Mouse (Mus musculus) fibroblast of lung, adult 2 months (primary cell): ENCODE measurements around the gene Ilf3.
"Not testable (repeated sequence)": the region's sequence is repeated elsewhere in the genome, so short reads cannot be mapped to it uniquely, and the experiment has no call there.

Experiments used
- DNase-seq: peaks from one replicate; pipeline ENCODE4 v3.0.0-alpha.2; 2011; ENCODE audit warnings: low read depth

Gene Ilf3

GRCm38 (mm10) chr9:21367357-21368111, at the start of gene Ilf3:
TSS of gene Ilf3 (plus strand) at chr9:21367871.
- DNase-seq = peak; percentile 100

- DNase-seq = no peak
Observed at GRCm38 (mm10) chr9:21318792-21319191, 48.9 kb upstream of the Ilf3 start.

GRCm38 (mm10) chr9:21319503-21319902, 48.2 kb upstream of the Ilf3 start:
- no peak for DNase-seq

GRCm38 (mm10) chr9:21320280-21320618, 47.4 kb upstream of the Ilf3 start:
- no peak for DNase-seq

- no peak for DNase-seq
Observed at GRCm38 (mm10) chr9:21320619-21321512, 46.8 kb upstream of the Ilf3 start, which contains the start of gene Slc44a2. TSS of gene Slc44a2 (plus strand) at chr9:21320698.

- DNase-seq = no peak
Observed at GRCm38 (mm10) chr9:21321513-21321835, 46.2 kb upstream of the Ilf3 start.

GRCm38 (mm10) chr9:21322211-21322916, 45.3 kb upstream of the Ilf3 start:
- no peak for DNase-seq

DNA sequence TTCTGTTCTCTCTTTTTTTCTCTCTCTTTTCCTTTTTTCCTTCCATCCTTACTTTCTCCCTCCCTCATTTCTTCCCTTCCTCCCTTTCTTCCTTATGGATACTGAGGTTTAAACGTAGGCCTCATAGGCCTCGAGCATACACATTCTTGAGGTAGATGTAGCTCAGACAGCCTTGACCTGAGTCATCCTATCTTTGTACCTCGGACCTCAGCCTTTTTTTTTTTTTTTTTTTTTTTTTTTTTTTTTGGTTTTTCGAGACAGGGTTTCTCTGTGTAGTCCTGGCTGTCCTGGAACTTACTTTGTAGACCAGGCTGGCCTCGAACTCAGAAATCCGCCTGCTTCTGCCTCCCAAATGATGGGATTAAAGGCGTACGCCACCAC, 44.8 kb upstream of the Ilf3 start:
- not testable (repeated sequence) for DNase-seq

- DNase-seq = no peak
Observed at GRCm38 (mm10) chr9:21324269-21324668, 43.4 kb upstream of the Ilf3 start.

- no peak for DNase-seq
Observed at GRCm38 (mm10) chr9:21327569-21327968, 40.1 kb upstream of the Ilf3 start.

- no peak for DNase-seq
Observed at GRCm38 (mm10) chr9:21328041-21328440, 39.6 kb upstream of the Ilf3 start.

GRCm38 (mm10) chr9:21329041-21329440, 38.6 kb upstream of the Ilf3 start:
- DNase-seq = no peak

DNA sequence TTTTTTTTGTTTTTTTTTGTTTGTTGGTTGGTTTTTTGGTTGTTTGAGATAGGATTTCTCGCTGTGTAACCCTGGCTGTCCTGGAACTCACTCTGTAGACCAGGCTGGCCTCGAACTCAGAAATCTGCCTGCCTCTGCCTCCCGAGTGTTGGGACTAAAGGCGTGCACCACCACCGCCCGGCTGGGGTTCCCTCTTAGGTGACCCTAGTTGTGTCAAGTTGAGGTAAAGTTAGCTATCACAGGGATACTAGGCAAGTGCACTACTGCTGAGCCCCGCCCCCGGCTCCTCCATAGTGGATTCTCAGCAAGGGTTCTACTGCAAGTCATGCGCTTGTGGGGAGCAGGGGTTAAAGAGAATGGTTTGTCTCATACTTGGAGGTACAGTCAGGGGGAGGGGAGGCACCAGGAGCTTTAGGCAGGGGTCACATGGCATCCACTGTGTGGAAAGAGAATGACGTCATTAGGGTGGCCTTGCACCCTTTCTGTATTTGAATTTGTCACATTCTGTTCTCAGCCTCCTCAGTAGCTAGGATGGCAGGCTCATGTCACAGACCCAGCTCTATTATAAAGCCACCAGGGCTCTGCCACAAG, 37.9 kb upstream of the Ilf3 start:
- DNase-seq = no peak

- no peak for DNase-seq
Observed at GRCm38 (mm10) chr9:21331365-21332140, 36.1 kb upstream of the Ilf3 start.

GRCm38 (mm10) chr9:21332161-21333061, 35.3 kb upstream of the Ilf3 start:
- DNase-seq = no peak

DNA sequence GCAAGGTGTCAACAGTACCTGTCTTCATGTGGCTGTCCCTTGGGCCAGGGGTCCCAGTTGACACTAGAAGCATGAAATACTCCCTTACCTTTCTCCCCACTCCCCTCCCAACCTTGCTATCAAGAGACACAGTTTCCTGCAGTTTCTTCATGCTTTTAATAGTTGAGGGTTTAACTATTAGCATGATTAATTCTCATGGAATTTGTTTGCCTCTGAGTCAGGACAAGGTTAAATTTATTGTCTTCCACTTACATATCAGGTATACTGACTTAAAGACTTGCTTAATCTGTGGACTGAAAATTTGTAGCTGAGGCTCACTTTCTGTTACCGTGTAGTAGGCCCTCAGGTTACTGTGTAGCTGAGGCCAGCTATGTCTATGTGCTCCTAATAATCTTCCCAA, 34.1 kb upstream of the Ilf3 start:
- DNase-seq = no peak

DNA sequence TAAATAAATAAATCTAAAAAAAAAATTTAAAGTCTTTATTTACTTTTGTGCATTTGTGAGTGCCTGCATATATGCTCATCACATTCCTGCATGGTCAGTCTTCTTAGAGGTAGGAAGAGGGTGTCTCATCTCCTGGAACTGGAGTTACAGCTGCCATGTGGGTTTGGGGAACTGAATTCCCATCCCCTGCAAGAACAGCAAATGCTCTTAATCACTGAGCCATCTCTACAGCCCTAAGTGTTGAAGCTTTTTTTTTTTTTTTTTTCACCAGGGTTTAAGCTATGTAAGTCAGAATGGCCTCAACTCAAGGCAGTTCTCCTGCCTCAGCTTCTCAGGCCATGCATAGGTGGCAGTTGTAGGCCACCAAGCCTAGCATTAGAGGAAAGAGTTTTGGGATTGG, 32.9 kb upstream of the Ilf3 start:
- DNase-seq = no peak

- no peak for DNase-seq
Observed at GRCm38 (mm10) chr9:21335391-21335790, 32.3 kb upstream of the Ilf3 start.

DNA sequence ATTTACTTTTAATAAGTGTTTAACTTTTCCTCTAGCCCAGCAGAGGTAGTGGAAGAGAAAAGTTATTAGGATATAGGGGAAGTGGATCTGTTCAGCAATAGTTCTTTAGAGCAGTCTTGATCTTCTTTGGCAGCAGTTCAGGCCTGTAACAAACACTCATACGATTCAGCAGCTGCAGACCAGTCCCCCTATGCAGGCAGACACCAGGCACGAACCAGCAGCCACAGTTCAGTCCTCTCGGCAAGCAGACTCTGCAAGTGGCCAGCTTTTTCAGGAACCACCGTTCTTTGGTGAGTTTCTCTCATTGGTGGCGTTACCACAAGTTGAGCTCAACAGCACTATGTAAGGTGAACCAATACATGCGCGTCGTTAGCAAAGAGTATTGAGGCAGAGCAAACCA, 31.2 kb upstream of the Ilf3 start:
- DNase-seq = no peak

- no peak for DNase-seq
Observed at GRCm38 (mm10) chr9:21337652-21338051, 30.0 kb upstream of the Ilf3 start.

DNA sequence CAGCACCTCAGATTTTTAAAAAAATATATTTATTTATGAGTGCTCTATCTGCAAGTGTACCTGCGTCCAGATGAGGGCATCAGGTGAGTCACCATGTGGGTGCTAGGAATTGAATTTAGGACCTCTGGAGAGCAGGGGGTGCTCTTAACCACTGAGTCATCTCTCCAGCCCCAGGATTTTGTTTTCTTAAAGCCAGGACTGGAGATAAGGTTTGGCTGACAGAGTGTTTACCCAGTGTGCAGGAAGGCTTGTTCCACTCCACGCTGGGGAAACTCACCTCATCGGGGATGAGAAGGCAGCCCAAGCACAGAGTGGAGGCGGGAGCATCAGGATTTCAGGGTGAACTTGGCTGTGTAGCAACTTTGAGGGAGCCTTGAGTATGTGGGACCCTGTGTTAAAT, 27.3 kb upstream of the Ilf3 start:
- no peak for DNase-seq
